Mouse (Mus musculus): ENCODE measurements around the gene Pitx3. TPM values are rescaled to one million over a fixed set of nuclear protein-coding genes. Genes with fewer than 3 reads are reported as not detected.
"Not testable (repeated sequence)": the region's sequence is repeated elsewhere in the genome, so short reads cannot be mapped to it uniquely, and the experiment has no call there.

The Pitx3 gene
- polyA plus RNA-seq, 1 experiment, result not detected

GRCm38 (mm10) chr19:46132577-46132976 is 15.5 kb downstream of the Pitx3 start:
- H3K27ac ChIP-seq (ENCODE audit: insufficient read depth, low read length), result no peak overlapping the region
- H3K27me3 ChIP-seq (ENCODE audit: control insufficient read depth, insufficient read depth, low read length), result peaks cover 14% of the 10 kb centered on the region
- 11% methylated on average over 6 of the region's 6 CpGs for WGBS
- H3K4me1 ChIP-seq (ENCODE audit: control insufficient read depth, insufficient read depth, insufficient read length), result peaks cover 16% of the 10 kb centered on the region
- no peak overlapping the region for H3K4me3 ChIP-seq (ENCODE audit: extremely low read depth, insufficient read depth, insufficient read length)
- no peak for DNase-seq (ENCODE audit: low read depth in 1 of 2, low spot score in 2 of 2)
- no peaks in the 10 kb centered on the region for H3K36me3 ChIP-seq (ENCODE audit: control insufficient read depth, insufficient read depth, low read length)
- no peak for TF ChIP-seq POLR2A (IDR thresholded peaks at IDR 0.05; ENCODE audit: low read depth, low read length)

- Histone ChIP-seq H3K4me1 (ENCODE audit: control insufficient read depth, insufficient read depth, insufficient read length) (peaks cover 16% of the 10 kb centered on the region), H3K36me3 (ENCODE audit: control insufficient read depth, insufficient read depth, low read length) (no peaks in the 10 kb centered on the region), H3K4me3 (ENCODE audit: extremely low read depth, insufficient read depth, insufficient read length) (no peak within 1 kb of the TSS), H3K27me3 (ENCODE audit: control insufficient read depth, insufficient read depth, low read length) (peaks cover 14% of the 10 kb centered on the region), H3K27ac (ENCODE audit: insufficient read depth, low read length) (no peak within 1 kb of the TSS)
- no peak for TF ChIP-seq CTCF (IDR thresholded peaks at IDR 0.05; ENCODE audit: extremely low read depth, insufficient read depth, insufficient read length, insufficient replicate concordance)
- TF ChIP-seq POLR2A (IDR thresholded peaks at IDR 0.05; ENCODE audit: low read depth, low read length), result no peak
- no peak for DNase-seq (ENCODE audit: low read depth in 1 of 2, low spot score in 2 of 2)
- WGBS, result 2% methylated on average over 31 of the region's 31 CpGs
Measured at GRCm38 (mm10) chr19:46131694-46132525, 16.2 kb downstream of the Pitx3 start, which contains the start of gene Elovl3. Gene Elovl3, plus strand, starts transcription at chr19:46131897.

- no peak overlapping the region for H3K27ac ChIP-seq (ENCODE audit: insufficient read depth, low read length)
- peaks cover 14% of the 10 kb centered on the region for H3K27me3 ChIP-seq (ENCODE audit: control insufficient read depth, insufficient read depth, low read length)
- H3K4me1 ChIP-seq (ENCODE audit: control insufficient read depth, insufficient read depth, insufficient read length), result peaks cover 13% of the 10 kb centered on the region
- DNase-seq (ENCODE audit: low read depth in 1 of 2, low spot score in 2 of 2), result no peak
- H3K36me3 ChIP-seq (ENCODE audit: control insufficient read depth, insufficient read depth, low read length), result no peaks in the 10 kb centered on the region
- H3K4me3 ChIP-seq (ENCODE audit: extremely low read depth, insufficient read depth, insufficient read length), result no peak overlapping the region
- WGBS, result 9% methylated on average over 7 of the region's 8 CpGs
- TF ChIP-seq CTCF (IDR thresholded peaks at IDR 0.05; ENCODE audit: extremely low read depth, insufficient read depth, insufficient read length, insufficient replicate concordance), result no peak
- TF ChIP-seq POLR2A (IDR thresholded peaks at IDR 0.05; ENCODE audit: low read depth, low read length), result no peak
Measured at GRCm38 (mm10) chr19:46131283-46131682, 16.8 kb downstream of the Pitx3 start.

- H3K4me3 ChIP-seq (ENCODE audit: extremely low read depth, insufficient read depth, insufficient read length); H3K27me3 ChIP-seq (ENCODE audit: control insufficient read depth, insufficient read depth, low read length): not testable (repeated sequence)
- WGBS, result 71% methylated on average over 6 of the region's 6 CpGs
Measured at GRCm38 (mm10) chr19:46129737-46130136, 18.4 kb downstream of the Pitx3 start.

GRCm38 (mm10) chr19:46126301-46126700 is 21.8 kb downstream of the Pitx3 start:
- H3K4me1 ChIP-seq (ENCODE audit: control insufficient read depth, insufficient read depth, insufficient read length), result no peaks in the 10 kb centered on the region
- H3K27me3 ChIP-seq (ENCODE audit: control insufficient read depth, insufficient read depth, low read length), result peaks cover 6% of the 10 kb centered on the region
- no peak for DNase-seq (ENCODE audit: low read depth in 1 of 2, low spot score in 2 of 2)
- H3K36me3 ChIP-seq (ENCODE audit: control insufficient read depth, insufficient read depth, low read length), result no peaks in the 10 kb centered on the region
- no peak overlapping the region for H3K27ac ChIP-seq (ENCODE audit: insufficient read depth, low read length)
- H3K4me3 ChIP-seq (ENCODE audit: extremely low read depth, insufficient read depth, insufficient read length), result no peak overlapping the region
- TF ChIP-seq POLR2A (IDR thresholded peaks at IDR 0.05; ENCODE audit: low read depth, low read length), result no peak
- TF ChIP-seq CTCF (IDR thresholded peaks at IDR 0.05; ENCODE audit: extremely low read depth, insufficient read depth, insufficient read length, insufficient replicate concordance), result no peak
- 83% methylated on average over 4 of the region's 4 CpGs for WGBS

More at GRCm38 (mm10) chr19:46129737-46130136, 18.4 kb downstream of the Pitx3 start:
- not testable (repeated sequence) for H3K27ac ChIP-seq (ENCODE audit: insufficient read depth, low read length); H3K36me3 ChIP-seq (ENCODE audit: control insufficient read depth, insufficient read depth, low read length); DNase-seq (ENCODE audit: low read depth in 1 of 2, low spot score in 2 of 2); H3K4me1 ChIP-seq (ENCODE audit: control insufficient read depth, insufficient read depth, insufficient read length)

GRCm38 (mm10) chr19:46124651-46125050 is 23.5 kb downstream of the Pitx3 start:
- Histone ChIP-seq H3K27ac (ENCODE audit: insufficient read depth, low read length) (no peak overlapping the region), H3K4me1 (ENCODE audit: control insufficient read depth, insufficient read depth, insufficient read length) (no peaks in the 10 kb centered on the region), H3K36me3 (ENCODE audit: control insufficient read depth, insufficient read depth, low read length) (no peaks in the 10 kb centered on the region), H3K4me3 (ENCODE audit: extremely low read depth, insufficient read depth, insufficient read length) (no peak overlapping the region), H3K27me3 (ENCODE audit: control insufficient read depth, insufficient read depth, low read length) (0 out of 2 replicates have a peak, but pooled peaks cover 2% of the 10 kb centered on the region)
- TF ChIP-seq POLR2A (IDR thresholded peaks at IDR 0.05; ENCODE audit: low read depth, low read length) (no peak), CTCF (IDR thresholded peaks at IDR 0.05; ENCODE audit: extremely low read depth, insufficient read depth, insufficient read length, insufficient replicate concordance) (no peak)
- DNase-seq (ENCODE audit: low read depth in 1 of 2, low spot score in 2 of 2), result no peak

GRCm38 (mm10) chr19:46123876-46124275 is 24.2 kb downstream of the Pitx3 start:
- no peaks in the 10 kb centered on the region for H3K36me3 ChIP-seq (ENCODE audit: control insufficient read depth, insufficient read depth, low read length)
- TF ChIP-seq CTCF (IDR thresholded peaks at IDR 0.05; ENCODE audit: extremely low read depth, insufficient read depth, insufficient read length, insufficient replicate concordance), result no peak
- no peak for TF ChIP-seq POLR2A (IDR thresholded peaks at IDR 0.05; ENCODE audit: low read depth, low read length)
- no peak overlapping the region for H3K4me3 ChIP-seq (ENCODE audit: extremely low read depth, insufficient read depth, insufficient read length)
- WGBS, result 86% methylated on average over 3 of the region's 3 CpGs
- H3K4me1 ChIP-seq (ENCODE audit: control insufficient read depth, insufficient read depth, insufficient read length), result no peaks in the 10 kb centered on the region
- no peak overlapping the region for H3K27ac ChIP-seq (ENCODE audit: insufficient read depth, low read length)
- 0 out of 2 replicates have a peak, but pooled peaks cover 2% of the 10 kb centered on the region for H3K27me3 ChIP-seq (ENCODE audit: control insufficient read depth, insufficient read depth, low read length)
- no peak for DNase-seq (ENCODE audit: low read depth in 1 of 2, low spot score in 2 of 2)
